Mouse (Mus musculus) skeletal muscle tissue, adult 2 months (tissue): Measurements from ENCODE around the gene Atf7ip2.
"Not testable (repeated sequence)": the region's sequence is repeated elsewhere in the genome, so short reads cannot be mapped to it uniquely, and the experiment has no call there.

Source experiments
- DNase-seq: peaks from one replicate; pipeline ENCODE4 v3.0.0-alpha.2; 2012; ENCODE audit warnings: low read depth, low spot score

Atf7ip2 gene

DNA sequence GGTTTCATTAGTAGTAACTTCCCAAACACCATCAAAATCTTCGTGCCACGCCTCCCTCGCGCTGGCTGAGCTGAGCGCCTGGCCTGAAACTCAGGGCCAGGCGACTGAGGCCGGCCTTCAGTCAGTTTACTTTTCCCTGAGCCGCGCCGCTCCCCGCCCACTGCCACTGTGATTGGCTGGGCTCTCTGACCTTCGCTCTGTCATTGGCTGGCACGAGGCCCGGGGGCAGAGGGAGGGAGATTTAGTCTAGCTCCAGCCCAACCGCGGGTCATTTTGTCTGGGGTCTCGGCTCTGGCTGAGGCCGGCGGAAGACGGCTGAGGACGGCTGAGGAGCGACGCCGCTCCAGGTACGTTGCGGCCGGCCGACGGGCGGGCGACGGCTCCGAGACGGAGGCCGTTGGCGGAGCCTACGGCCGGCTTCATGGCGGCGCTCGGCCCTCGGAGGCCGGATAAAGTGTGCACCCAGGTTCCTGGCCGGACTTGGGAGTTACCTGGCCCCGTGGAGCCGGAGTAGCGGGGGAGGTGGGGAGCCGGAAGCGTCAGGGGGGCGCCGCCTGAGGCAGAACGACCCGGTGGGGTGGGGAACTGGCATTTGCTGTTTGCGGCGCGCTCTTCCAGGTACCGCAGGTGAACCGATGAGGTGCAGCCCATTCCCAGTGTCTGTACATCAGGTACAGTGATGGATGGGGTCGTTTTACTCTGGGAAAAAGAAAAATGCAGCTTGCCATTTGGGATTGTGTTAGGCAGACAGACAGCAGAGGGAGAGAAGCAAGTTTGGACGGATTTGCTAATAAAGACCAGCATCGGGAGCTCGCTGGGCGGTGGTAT, at the start of gene Atf7ip2:
Gene Atf7ip2, plus strand, starts transcription at position 34 of the 828 bp plus-strand sequence.
- peak; percentile 38 for DNase-seq

DNA sequence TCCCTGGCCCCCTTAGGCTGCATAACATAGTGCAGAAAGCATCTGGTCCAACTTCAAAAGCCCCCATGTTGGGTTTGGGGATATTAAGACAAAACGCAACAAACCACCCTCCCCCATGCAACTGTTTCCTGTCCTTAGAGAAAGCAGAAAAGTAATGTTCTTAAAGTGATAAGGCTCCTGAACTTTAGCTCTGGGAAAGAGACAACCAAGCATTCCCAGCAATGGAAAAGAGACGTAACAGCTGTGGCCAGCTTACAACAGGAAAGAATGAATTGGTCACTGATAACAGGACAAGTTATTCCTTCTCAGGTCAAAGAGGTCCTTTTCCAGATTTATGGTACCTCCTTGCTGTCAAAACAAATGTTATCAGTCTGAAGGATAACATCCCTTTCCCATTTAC, 49.3 kb upstream of the Atf7ip2 start:
- no peak for DNase-seq

DNA sequence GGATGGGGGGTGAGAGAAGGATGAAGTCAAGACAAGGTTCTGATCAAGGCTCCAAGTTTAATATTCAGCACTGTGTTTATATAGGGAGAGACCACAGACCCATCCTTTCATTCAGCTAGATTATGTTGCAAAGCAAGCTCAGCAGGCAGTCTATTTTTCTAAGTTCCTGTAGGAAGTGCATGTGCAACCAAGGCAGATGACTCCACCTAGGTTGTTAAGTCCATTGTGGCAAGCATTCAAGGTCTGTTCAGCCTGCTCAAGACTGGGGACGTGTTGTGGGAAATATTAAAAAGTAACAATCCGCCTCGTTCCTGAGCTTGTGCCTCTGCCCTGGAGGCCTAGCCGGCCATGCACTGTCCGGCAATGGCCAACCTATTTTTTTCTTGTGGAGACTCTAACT, 45.1 kb upstream of the Atf7ip2 start:
- DNase-seq: no peak

DNA sequence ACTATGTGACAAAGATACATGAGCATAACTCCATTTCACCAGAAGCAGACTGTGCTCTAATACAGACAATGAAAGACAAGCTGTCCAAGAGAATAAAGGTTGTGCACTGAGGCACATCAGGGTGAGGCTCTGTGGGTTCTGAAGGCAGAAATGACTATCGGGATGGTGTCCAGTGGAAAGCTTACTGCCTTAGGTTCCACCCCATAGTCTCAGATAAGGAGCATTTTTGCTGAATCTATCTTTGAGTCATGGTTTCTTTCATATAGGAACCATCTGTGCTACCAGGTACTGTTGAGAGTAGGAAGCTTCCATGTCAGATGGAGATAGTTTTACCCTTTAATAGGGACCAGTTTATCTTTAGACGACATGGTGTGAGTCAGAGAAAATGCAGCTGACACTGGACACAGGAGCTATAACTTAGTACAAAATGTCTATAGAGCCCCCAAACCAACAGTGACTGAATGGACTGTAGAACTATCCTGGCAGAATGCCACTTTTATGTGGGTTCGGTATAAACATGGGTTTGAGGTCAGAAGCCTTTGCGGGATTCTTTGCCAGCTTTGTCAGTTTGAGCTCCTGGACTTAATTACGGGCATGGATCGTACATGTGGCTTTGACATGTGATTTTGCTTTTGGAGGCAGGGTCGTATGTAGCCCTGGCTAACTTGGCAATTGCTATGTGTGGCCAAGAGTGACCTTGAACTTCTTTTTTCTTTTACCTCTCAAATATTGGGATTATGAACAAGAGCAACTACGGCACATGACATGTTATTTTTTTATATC, 23.2 kb upstream of the Atf7ip2 start:
- no peak for DNase-seq

DNA sequence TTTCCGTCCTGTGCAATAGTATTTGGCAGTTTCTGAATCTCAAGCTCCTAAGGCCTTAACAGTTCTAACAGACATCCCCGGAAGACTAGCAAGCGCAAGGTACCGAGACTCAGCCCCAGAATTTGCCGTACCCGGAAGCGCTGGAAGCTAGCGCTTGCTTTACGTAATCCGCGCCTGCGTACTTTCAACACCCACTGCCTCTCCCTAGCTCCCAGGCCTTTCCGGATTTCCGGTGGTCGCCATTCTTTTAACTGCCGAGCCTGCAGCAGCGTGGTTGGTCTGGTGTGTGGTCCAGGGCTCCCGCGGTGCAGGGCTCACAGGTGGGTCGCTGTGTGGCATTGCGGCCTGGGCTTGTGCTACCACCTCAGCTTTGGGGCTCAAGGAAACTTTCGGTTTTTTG, 22.5 kb upstream of the Atf7ip2 start, which contains the start of gene Rpl39l:
Gene Rpl39l, plus strand, starts transcription at position 222 of the 400 bp plus-strand sequence.
- DNase-seq: peak; percentile 1

DNA sequence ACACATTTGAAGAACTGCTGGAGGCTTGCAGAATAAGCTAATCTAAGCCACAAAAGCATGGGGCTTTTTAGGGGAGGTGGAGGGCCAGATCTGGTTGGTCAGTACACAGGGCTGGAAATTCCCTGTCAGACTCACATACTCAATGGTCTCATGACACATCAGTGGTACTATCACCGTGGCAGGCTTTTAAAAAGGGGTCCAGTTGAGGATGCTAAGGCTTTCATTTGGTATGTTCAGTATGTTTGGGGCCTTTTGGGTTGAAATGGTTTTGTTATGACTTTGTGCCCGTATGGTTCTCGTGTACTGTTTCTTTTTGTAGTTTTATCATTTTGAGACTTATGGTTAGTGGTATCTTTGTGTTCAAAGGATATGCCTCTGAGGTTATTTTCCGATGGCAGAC, 21.2 kb upstream of the Atf7ip2 start:
- DNase-seq: no peak

DNA sequence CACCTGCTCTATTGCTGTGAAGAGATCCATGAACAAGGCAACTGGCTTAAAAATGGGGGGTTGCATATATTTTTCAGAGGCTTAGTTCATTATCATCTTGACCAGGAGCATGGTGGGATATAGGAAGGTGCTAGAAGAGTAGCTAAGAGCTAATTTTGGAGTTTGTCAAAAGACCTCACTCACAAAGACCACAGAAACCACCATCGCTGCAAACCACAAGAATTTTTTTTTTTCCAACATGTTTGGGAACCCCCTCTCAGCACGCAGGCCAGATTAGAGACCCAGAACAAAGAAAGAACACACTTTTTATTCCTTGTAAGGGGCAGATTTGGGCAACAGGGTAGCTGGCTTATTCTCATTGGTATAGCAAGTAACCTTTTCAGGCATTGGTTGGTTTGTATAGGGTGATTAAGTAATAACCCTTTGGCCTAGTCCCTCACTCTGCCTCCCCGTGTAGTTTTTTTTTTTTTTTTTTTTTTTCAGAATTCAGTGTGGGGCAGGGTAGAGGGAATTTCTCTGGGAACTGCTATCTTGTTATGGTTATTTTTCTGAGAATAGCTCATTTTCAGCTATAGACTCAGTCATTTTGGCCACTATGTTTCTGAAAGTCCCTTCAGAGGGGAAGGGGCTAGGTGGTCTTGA, 20.2 kb upstream of the Atf7ip2 start:
- no peak for DNase-seq

DNA sequence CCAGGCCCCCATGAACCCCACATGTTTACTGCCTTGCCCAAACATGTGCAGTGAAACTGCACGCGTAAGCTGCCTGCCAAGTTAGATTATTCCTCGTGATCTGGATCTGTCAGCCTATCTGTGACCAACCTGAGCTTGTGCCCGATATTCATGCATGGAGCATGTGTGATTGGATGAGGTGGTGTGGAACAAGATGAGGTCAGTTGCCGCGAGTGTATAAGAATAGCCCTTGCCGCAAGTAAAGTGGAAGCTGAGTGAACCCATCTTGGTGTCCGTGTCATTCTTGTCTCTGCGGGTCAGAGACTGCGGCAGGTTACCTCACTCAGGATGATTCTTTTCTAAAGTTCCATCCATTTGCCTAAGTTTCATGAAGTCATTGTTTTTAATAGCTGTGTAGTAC, 5.1 kb upstream of the Atf7ip2 start:
- DNase-seq: not testable (repeated sequence)

DNA sequence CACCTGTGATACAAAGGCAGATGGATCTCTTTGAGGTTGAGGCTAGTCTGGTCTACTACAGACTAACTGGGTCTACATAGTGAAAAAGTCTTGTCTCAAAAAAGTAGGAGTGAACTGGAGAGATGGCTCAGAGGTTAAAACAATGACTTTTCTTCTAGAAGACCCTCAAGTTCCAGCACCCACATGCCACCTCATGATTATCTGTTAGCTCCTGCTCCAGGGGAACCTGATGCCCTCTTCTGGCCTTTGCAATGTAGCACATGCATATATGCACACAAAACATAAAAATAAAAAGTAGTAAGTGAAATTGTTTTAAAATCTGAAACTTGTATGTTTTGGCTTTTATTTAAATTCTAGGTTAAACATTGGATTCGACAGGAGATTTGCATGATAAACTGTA, 16.3 kb downstream of the Atf7ip2 start:
- DNase-seq: no peak

DNA sequence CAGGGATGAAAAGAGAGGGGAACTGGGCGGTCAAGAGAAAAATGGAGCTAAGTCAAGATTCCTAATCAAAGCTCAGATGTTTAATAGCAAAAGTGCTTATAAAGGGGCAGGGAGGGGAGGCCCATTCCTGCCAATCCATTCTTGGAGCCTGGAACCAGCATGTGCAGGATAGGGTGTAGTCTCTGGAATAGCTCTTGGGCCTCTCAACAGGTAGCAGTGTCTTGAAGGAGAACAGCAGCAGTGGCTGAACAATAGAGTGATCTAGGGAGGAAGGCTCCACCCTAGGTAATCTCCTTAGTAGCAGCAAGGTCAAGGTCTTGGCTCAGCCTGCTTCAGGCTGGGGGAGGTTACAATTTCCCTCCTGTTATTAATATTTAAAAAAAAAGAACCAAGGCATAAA, 23.9 kb downstream of the Atf7ip2 start:
- DNase-seq: not testable (repeated sequence)

DNA sequence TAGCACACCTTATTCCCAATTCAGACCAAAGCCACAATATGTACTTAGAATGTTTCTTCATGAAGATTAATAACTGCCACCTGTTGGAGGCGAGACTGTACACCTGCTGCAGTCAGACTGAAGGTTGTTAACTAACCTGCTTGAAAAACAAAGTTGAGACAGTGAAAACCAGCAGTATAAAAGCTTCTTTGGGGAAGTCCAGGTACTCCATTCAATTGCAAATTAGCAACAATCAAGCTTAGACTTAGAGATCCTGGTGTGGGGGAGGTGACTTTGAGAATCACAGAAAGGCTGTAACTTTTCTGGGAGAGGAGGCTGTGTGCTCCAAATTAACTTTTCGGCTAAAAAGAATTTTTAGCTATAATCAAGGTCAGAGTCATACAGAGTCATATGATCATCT, 24.5 kb downstream of the Atf7ip2 start:
- not testable (repeated sequence) for DNase-seq

DNA sequence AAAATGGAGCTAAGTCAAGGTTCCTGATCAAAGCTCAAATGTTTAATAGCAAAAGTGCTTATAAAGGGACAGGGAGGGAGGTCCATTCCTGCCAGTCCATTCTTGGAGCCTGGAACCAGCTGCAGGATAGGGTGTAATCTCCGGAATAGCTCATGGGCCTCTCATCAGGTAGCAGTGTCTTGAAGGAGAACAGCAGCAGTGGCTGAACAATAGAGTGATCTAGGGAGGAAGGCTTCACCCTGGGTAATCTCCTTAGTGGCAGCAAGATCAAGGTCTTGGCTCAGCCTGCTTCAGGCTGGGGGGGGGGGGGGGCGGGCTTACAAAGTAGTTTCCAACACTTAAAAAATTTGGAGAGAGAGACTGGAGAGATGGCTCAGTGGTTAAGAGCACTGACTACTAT, 34.8 kb downstream of the Atf7ip2 start:
- DNase-seq: no peak

DNA sequence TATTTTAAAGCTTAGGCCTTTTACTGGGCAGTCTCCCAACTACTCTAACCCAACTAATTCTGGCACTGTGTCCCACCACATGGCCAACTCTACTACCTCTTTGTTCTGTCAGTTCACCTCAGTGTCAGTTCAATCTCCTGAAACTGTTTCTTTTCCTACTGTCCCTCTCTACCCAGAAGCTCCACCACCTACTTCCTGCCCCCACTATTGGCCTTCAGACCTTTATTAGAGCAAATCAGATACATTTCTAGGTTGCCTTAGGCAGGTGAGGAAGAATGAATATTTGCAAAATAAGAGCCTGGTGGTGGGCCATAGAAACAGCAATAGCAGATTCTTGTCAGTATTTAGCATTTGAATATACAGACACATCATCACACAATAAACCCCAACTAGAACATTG, 44.1 kb downstream of the Atf7ip2 start:
- DNase-seq: no peak

DNA sequence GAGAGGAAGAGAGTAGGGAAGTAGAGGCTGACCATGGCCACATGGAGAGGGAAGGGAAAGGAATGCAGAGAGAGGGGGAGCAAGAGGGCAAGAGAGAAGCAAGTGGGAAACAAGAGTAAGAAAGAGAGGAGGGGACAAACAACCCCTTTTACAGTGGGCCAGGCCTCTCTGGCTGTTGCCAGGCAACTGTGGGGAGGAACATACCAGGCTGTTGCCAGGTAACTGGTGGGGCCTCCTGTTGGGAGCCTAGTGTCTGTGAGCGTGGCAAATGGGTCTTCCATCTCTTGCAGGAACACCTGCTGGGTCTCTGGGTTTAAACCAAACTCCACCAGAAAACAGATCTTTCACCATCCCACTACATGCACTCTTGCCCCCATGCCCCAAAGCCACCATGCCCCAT, 61.5 kb downstream of the Atf7ip2 start:
- no peak for DNase-seq

DNA sequence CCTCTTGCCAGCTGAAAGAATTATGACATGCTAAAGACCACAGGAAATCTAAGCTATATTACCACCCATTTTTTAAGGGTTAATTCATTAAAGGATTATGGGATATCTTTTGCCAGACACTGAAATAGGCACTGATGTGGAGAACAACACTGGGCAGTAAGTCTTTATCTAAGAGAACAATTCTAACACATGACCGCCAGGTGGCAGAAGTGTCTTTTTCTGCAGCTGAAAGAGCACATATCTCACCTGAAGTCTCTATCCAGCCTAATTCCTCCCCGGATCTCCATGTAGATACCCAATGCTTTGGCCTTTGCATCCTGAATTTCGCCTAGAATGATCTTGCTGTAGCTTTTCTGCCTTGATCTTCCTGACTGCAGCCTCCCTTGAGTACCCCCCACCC, 79.7 kb downstream of the Atf7ip2 start:
- DNase-seq: peak; percentile 14

DNA sequence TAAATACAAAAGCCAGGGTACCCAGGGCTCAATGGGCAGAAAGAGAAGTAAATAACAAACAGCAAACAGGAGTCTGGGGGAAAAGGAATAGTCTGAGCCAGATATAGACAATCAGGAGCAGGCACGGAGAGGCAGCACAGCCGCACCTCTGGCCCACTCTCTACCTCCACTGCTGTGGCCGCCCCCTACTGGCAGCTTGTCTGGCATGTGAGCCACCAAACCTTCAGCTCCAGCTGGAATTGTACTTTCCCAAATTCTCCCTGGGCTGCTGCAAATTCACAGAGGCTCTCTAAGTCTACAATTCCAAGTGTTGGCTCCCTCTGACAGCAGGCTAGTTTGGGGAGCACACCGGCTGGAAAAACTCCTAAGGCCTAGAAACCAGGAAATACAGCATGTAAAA, 82.0 kb downstream of the Atf7ip2 start:
- no peak for DNase-seq

DNA sequence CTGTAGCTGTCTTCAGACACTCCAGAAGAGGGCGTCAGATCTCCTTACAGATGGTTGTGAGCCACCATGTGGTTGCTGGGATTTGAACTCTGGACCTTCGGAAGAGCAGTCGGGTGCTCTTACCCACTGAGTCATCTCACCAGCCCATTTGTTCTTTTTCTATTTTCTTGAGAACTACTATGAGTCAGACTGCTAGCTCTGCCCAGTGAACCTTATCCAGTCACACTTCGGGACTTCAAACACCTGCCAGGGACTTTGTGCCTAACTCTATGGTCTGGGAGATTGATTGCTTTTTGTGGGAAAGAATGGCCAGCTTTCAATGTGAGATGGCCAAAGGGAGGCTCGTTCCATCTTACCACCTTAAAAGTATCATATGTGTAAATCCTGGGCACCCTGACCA, 84.3 kb downstream of the Atf7ip2 start:
- DNase-seq: not testable (repeated sequence)

DNA sequence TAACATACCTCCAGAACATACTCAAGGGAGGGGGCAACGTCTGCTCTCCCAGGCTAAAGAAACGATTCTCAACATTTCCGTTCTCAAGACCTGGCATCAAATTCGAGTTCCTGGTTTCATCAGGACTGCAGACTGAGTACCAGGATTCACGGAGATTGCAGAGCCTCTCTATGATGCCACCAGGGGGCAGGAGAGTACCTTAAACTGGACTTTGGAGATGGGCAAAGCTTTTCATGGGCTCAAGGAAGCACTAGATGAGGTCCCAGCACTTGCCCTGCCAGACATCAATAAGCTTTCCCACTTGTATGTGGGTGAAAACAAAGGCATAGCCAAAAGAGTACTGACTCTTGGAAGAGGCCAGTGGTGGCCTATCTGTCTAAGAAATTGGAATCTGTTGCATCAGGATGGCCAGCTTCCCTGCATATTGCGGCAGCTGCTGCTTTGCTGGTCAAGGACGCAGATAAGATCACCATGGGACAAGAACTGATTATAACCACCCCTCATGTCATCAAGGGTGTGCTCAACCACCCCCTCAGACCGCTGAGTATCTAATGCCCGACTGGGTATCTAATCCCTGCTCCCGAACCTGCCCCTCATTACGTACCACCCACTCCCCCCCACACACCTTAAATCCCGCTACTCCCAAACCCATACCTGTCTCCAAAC, 87.9 kb downstream of the Atf7ip2 start:
- peak; percentile 67 for DNase-seq

DNA sequence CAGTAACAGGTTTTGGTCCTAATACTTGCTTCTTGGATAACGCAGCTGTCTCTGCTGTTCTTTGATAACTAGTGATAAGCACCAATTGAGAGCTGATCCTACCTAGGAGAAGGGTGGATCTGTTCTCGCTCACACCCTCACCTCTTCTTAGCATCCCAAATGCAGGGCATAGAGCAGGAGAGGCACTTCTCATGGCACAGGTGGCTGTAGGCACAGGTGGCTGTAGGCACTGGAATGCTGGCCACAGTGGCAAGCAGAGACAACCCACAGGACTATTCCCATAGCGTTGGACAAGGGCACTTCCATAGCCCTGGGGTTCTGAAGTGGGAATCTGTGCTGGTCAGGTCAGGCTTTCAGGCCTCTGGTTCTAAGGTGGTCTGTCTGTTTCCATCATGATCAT, 89.4 kb downstream of the Atf7ip2 start:
- DNase-seq: no peak

DNA sequence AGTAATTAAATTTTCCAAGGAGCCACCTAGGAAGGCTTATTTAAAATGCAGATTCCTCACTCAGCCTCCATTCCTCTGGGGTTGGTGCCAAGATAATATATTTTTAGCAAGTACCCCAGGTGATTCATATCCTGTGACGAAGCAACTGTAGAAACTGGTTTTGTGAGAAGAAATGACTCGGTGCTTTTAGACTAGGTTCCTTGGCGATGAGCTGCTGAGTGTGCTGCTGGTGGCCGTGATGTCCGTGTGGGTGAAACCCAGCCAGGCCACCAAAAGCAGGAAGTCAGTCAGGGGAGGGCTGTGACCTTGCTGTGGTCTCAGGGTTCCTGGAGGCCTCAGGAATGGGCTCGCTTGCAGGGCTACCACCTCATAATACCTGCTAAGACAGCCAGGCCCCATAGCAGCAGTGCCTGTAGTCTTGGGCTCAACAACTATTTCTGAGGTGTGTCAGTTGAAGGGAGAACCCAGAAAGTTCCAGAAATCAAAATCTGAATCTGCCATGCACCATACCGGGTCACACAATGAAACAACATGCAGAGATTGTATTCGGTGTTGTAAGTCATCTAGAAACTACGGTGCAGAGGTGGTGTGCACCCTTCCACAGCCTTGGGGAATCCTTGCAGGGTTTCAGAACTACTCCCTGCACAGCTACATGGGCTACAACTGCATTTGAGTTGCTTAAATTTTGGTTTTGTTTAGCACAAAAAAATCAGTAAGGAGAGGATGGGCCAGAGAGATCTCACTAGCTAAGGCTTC, 94.2 kb downstream of the Atf7ip2 start:
- DNase-seq: no peak

DNA sequence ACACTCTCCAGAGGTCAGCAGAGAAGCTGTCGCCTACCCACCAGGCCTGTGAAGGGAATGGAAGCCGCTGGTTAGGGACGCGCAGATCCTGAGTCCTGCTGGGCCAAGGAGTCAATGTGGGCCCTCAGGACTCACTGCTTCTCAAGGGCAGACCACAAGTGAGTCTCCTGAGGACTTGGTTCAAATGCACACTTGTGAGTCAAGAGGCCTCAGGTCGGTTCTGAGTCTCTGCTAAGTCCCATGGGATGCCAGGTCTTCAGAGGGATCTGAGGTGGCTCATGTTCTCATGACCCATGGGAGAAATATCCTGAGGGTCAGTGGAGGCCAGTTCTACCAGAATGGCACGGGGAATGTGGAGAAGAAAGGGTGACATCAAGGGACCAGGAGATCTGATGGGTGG, 95.6 kb downstream of the Atf7ip2 start:
- DNase-seq: no peak
